Mouse (Mus musculus): Measurements from ENCODE around the gene Phf2. TPM values are rescaled to one million over a fixed set of nuclear protein-coding genes. Genes with fewer than 3 reads are reported as not detected.

Phf2 gene
- polyA plus RNA-seq, 1 experiment from 2014 or later: 10.7 TPM

- Histone ChIP-seq H3K9ac (no peak overlapping the region), H3K36me3 (peaks cover under 1% of the 10 kb centered on the region; the same call in 1 of the 2 replicates), H3K27ac (no peak overlapping the region), H3K4me1 (peaks cover 72% of the 10 kb centered on the region), H3K4me2 (replicated peaks) (no peak overlapping the region), H3K9me3 (no peaks in the 10 kb centered on the region), H3K4me3 (no peak overlapping the region), H3K27me3 (no peaks in the 10 kb centered on the region)
- ATAC-seq (ENCODE audit: low FRiP score, low read depth): no peak
- whole genome bisulfite sequencing: 32% methylated on average over 2 of the region's 2 CpGs
Measured at GRCm38 (mm10) chr13:48853475-48853874, 17.4 kb downstream of the Phf2 start.

DNA sequence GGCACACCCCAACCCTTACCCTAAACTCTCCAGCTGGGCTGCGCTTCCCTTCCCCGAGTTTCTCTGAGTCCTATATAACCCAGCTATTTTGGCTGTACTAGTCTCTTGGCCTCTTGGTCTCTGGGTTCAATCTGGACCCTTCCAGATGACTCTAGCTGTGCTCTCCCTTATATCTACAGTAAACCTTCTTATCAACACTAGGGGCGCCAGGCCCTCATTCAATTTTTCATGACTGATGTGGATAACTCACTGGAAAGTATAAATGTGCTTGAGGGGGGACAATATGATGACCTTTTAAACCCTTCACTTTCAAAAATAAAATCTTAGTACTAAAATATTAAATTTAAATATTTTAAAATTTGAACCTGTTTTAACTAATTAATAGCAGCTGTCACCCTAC lies 18.1 kb downstream of the Phf2 start:
- Histone ChIP-seq H3K27me3 (no peaks in the 10 kb centered on the region), H3K9me3 (no peaks in the 10 kb centered on the region), H3K9ac (no peak overlapping the region), H3K4me1 (peaks cover 70% of the 10 kb centered on the region), H3K27ac (no peak overlapping the region), H3K4me2 (replicated peaks) (no peak overlapping the region), H3K4me3 (no peak overlapping the region), H3K36me3 (peaks cover 3% of the 10 kb centered on the region; the same call in 1 of the 2 replicates)
- WGBS: 65% methylated on average over 3 of the region's 3 CpGs
- ATAC-seq (ENCODE audit: low FRiP score, low read depth): no peak

GRCm38 (mm10) chr13:48851719-48852118 lies 19.2 kb downstream of the Phf2 start:
- Histone ChIP-seq H3K4me2 (replicated peaks) (no peak overlapping the region), H3K9me3 (no peaks in the 10 kb centered on the region), H3K9ac (no peak overlapping the region), H3K27me3 (no peaks in the 10 kb centered on the region), H3K4me1 (peaks cover 59% of the 10 kb centered on the region), H3K27ac (no peak overlapping the region), H3K4me3 (no peak overlapping the region), H3K36me3 (peaks cover 3% of the 10 kb centered on the region; the same call in 1 of the 2 replicates)
- WGBS: 87% methylated on average over 5 of the region's 5 CpGs
- ATAC-seq (ENCODE audit: low FRiP score, low read depth): no peak

- peak overlapping the region; percentile 22; the same call in 1 of the 2 replicates for H3K27ac ChIP-seq
- peaks cover 3% of the 10 kb centered on the region; the same call in 1 of the 2 replicates for H3K36me3 ChIP-seq
- no peaks in the 10 kb centered on the region for H3K27me3 ChIP-seq
- no peak overlapping the region for H3K9ac ChIP-seq
- no peak overlapping the region for H3K4me3 ChIP-seq
- no peaks in the 10 kb centered on the region for H3K9me3 ChIP-seq
- ATAC-seq (ENCODE audit: low FRiP score, low read depth): peak; percentile 33; the same call in 1 of the 2 replicates
- WGBS: 61% methylated on average over 8 of the region's 8 CpGs
- H3K4me2 ChIP-seq (replicated peaks): no peak overlapping the region
- peaks cover 53% of the 10 kb centered on the region for H3K4me1 ChIP-seq
Measured at GRCm38 (mm10) chr13:48850771-48851170, 20.1 kb downstream of the Phf2 start.

GRCm38 (mm10) chr13:48850326-48850725 lies 20.6 kb downstream of the Phf2 start:
- no peak for ATAC-seq (ENCODE audit: low FRiP score, low read depth)
- WGBS: 91% methylated on average over 2 of the region's 2 CpGs
- peaks cover 53% of the 10 kb centered on the region for H3K4me1 ChIP-seq

DNA sequence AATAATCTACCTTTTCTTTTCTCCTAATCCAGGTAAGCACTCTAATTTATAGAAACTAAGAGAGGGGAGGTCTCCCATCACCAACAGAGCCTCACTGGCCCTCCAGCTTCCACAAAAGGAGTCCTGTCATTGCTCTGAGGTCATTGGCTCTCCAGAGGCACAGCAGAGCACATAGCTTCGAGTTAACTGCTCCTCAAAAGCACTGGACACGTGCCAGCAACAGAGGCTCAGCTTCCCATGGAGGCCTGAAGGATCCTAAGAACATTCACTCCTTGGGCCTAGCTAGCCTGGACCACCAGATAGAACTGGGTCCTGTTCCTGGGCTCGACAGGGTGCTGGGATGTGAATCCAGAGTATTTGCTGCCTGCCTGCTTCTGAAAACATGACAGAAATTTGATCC lies 21.8 kb downstream of the Phf2 start:
- H3K9me3 ChIP-seq: no peaks in the 10 kb centered on the region
- no peak overlapping the region for H3K4me3 ChIP-seq
- peak overlapping the region; percentile 16; the same call in 1 of the 2 replicates for H3K27ac ChIP-seq
- no peaks in the 10 kb centered on the region for H3K27me3 ChIP-seq
- no peak overlapping the region for H3K4me2 ChIP-seq (replicated peaks)
- no peak overlapping the region for H3K9ac ChIP-seq
- ATAC-seq (ENCODE audit: low FRiP score, low read depth): no peak
- WGBS: 31% methylated on average over 3 of the region's 3 CpGs
- peaks cover 44% of the 10 kb centered on the region for H3K4me1 ChIP-seq
- H3K36me3 ChIP-seq: peaks cover 3% of the 10 kb centered on the region; the same call in 1 of the 2 replicates

More at GRCm38 (mm10) chr13:48850326-48850725, 20.6 kb downstream of the Phf2 start:
- H3K27ac ChIP-seq: no peak overlapping the region
- no peaks in the 10 kb centered on the region for H3K9me3 ChIP-seq
- no peaks in the 10 kb centered on the region for H3K27me3 ChIP-seq
- H3K9ac ChIP-seq: no peak overlapping the region
- no peak overlapping the region for H3K4me3 ChIP-seq
- no peak overlapping the region for H3K4me2 ChIP-seq (replicated peaks)
- peaks cover 3% of the 10 kb centered on the region; the same call in 1 of the 2 replicates for H3K36me3 ChIP-seq

GRCm38 (mm10) chr13:48845308-48845707 lies 25.6 kb downstream of the Phf2 start:
- no peak overlapping the region for H3K9ac ChIP-seq
- H3K36me3 ChIP-seq: 0 out of 2 replicates have a peak, but pooled peaks cover 9% of the 10 kb centered on the region
- H3K4me3 ChIP-seq: no peak overlapping the region
- H3K27ac ChIP-seq: no peak overlapping the region
- peaks cover 19% of the 10 kb centered on the region for H3K4me1 ChIP-seq
- 59% methylated on average over 4 of the region's 4 CpGs for WGBS
- ATAC-seq (ENCODE audit: low FRiP score, low read depth): no peak
- no peaks in the 10 kb centered on the region for H3K27me3 ChIP-seq
- no peaks in the 10 kb centered on the region for H3K9me3 ChIP-seq
- no peak overlapping the region for H3K4me2 ChIP-seq (replicated peaks)

GRCm38 (mm10) chr13:48843530-48843929 lies 27.4 kb downstream of the Phf2 start:
- Histone ChIP-seq H3K9ac (no peak overlapping the region), H3K4me1 (peaks cover 4% of the 10 kb centered on the region), H3K27ac (no peak overlapping the region), H3K4me3 (no peak overlapping the region), H3K27me3 (no peaks in the 10 kb centered on the region), H3K4me2 (replicated peaks) (no peak overlapping the region), H3K36me3 (0 out of 2 replicates have a peak, but pooled peaks cover 9% of the 10 kb centered on the region), H3K9me3 (no peaks in the 10 kb centered on the region)
- no peak for ATAC-seq (ENCODE audit: low FRiP score, low read depth)
- 71% methylated on average over 1 of the region's 1 CpGs for WGBS

DNA sequence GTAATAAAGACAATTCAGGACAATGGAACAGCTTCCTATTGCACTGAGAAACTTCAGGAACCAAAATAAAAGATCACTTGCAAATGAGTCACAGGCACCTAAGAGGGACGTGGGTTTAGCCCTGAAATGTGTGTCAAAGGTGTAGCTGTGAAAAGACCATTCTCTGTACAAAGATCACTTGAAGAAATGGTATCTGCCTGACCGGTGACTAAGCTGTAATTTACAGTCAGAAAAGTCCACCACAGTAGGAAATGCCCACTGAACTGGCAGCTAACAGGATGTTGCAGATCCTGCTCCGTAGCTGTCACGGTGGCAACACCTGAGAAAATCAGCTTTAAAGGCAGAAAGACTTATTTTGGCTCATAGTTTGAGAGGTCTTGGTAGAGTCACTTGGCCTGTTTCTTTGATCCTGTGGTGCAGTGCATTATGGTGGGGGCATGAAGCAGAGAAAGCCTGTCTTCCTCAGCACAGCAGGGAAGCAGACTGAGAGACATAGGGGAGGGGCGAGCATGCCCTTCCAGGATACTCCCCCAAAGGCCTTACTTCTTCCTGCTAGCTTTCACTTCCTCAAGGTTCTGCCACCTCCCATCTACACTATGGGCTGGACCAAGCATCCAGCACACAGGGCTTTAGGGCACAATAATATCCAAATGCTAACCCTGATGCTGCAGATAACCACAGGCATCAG lies 28.9 kb downstream of the Phf2 start:
- no peaks in the 10 kb centered on the region for H3K9me3 ChIP-seq
- no peaks in the 10 kb centered on the region for H3K4me1 ChIP-seq
- H3K27ac ChIP-seq: no peak overlapping the region
- no peak for ATAC-seq (ENCODE audit: low FRiP score, low read depth)
- no peak overlapping the region for H3K4me2 ChIP-seq (replicated peaks)
- no peaks in the 10 kb centered on the region for H3K27me3 ChIP-seq
- H3K36me3 ChIP-seq: 0 out of 2 replicates have a peak, but pooled peaks cover 5% of the 10 kb centered on the region
- WGBS: 81% methylated on average over 5 of the region's 5 CpGs
- no peak overlapping the region for H3K4me3 ChIP-seq
- no peak overlapping the region for H3K9ac ChIP-seq

- Histone ChIP-seq H3K4me2 (replicated peaks) (no peak overlapping the region), H3K9ac (no peak overlapping the region), H3K27ac (no peak overlapping the region), H3K9me3 (no peaks in the 10 kb centered on the region), H3K36me3 (peaks cover 23% of the 10 kb centered on the region; the same call in 1 of the 2 replicates), H3K27me3 (no peaks in the 10 kb centered on the region), H3K4me1 (no peaks in the 10 kb centered on the region; the same call in 1 of the 2 replicates), H3K4me3 (no peak overlapping the region)
- ATAC-seq (ENCODE audit: low FRiP score, low read depth): no peak
- WGBS: 83% methylated on average over 2 of the region's 2 CpGs
Measured at GRCm38 (mm10) chr13:48838284-48838683, 32.6 kb downstream of the Phf2 start.

GRCm38 (mm10) chr13:48837537-48837936 lies 33.4 kb downstream of the Phf2 start:
- no peaks in the 10 kb centered on the region; the same call in 1 of the 2 replicates for H3K4me1 ChIP-seq
- H3K4me2 ChIP-seq (replicated peaks): no peak overlapping the region
- ATAC-seq (ENCODE audit: low FRiP score, low read depth): no peak
- no peaks in the 10 kb centered on the region for H3K9me3 ChIP-seq
- 84% methylated on average over 6 of the region's 6 CpGs for WGBS
- no peak overlapping the region for H3K27ac ChIP-seq
- H3K9ac ChIP-seq: no peak overlapping the region
- no peak overlapping the region for H3K4me3 ChIP-seq
- H3K27me3 ChIP-seq: no peaks in the 10 kb centered on the region
- peaks cover 30% of the 10 kb centered on the region for H3K36me3 ChIP-seq

DNA sequence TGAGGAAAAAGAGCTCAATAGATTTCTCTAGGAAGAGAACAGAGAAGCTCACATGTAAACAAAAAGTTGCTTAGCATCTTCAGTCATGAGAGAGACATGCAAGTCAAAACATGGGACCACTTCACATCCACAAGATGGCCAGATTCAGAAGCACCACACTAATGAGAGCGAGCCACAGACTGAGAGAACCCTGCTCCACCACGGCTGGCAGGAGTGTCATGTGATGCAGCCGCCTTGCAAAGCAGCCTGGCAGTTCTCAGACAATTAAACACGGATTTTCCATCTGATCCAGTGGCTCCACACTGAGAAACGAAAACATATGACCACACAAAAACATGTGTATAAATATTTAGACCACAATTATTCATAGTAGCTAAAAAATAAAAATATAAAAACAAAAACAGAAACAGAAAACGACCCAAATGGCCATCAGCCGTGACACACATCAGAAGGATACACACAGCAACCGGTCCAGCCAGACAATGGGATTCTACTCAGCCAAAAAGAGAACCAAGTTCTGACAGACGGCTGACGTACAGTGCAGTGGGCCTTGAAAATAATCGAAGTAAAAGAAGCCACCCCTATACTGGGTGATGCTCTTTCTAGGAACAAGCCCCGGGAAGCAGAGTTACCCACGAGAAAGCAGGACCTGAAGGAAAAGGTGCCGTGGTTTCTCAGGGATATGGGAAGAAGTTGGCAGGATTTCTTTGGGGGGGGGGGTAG lies 40.2 kb downstream of the Phf2 start:
- Histone ChIP-seq H3K36me3 (peaks cover 90% of the 10 kb centered on the region), H3K4me1 (no peaks in the 10 kb centered on the region), H3K27me3 (no peaks in the 10 kb centered on the region), H3K9me3 (no peaks in the 10 kb centered on the region), H3K4me2 (replicated peaks) (no peak overlapping the region), H3K27ac (no peak overlapping the region), H3K4me3 (no peak overlapping the region), H3K9ac (no peak overlapping the region)
- ATAC-seq (ENCODE audit: low FRiP score, low read depth): no peak
- WGBS: 78% methylated on average over 14 of the region's 14 CpGs

Data from limb, embryonic 13.5 days (tissue).